Mouse (Mus musculus): ENCODE results near the gene 2810459M11Rik. TPM values are rescaled to one million over a fixed set of nuclear protein-coding genes. Genes with fewer than 3 reads are reported as not detected.
A peak's percentile ranks its signal among the peaks of the same experiment; 100 is the strongest.
"Not testable (repeated sequence)": the region's sequence is repeated elsewhere in the genome, so short reads cannot be mapped to it uniquely, and the experiment has no call there.

The 2810459M11Rik gene
- total RNA-seq (2021) (under 1 TPM; 0.12 to 0.21 TPM), polyA plus RNA-seq (2012; rRNA removed) (0.07 and 0.25 TPM in 2 replicates)
- long read RNA-seq = 0 reads

DNA sequence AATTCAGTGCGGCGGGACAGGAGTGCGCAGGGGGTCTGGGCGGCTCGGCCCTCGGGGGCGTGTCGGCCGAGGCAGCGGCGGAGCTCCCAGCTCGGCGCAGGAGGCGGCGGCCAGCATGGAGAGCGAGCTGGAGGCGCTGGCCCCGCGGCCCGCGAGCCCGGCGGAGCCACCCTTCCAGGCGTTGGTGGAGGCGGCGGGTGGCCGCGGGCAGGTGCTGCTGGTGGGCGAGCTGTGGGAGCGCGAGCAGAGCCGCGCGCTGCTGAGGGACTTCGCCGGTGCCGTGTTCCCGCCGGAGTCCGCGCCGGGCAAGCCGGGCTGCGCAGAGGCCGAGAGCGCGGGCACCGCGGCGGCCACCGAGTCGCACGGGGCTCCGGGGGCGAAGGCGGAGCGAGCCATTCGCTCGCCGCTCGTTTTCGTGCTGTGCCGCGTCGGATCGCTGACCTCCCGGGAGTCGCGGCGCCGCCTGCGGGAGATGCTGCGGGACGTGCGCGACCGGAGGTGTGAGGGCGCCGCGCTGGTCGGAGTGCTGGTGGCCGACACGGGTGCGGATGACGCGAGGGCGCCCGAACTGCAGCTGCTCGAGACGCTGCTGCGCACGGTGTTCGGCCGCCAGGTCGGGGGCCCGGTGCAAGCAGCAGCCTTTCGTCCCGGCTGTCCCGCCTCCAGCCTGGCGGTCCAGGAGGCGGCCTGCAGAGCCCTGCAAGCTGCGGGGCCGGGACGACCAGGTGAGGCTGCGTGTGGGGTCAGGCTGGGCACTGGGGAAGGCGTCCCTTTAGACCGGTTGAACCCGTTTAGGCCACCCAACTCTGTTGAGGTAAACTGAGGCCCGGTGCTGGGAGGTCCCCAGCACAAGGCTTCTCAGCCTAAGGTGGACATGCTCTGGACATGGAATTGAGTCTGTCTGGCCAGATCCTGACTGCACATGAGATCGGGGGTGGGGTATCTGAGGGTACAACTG, at the start of gene 2810459M11Rik:
2810459M11Rik (plus strand) TSS at position 16 of the 958 bp plus-strand sequence.
- DNase-seq = peak; percentile 68

DNA sequence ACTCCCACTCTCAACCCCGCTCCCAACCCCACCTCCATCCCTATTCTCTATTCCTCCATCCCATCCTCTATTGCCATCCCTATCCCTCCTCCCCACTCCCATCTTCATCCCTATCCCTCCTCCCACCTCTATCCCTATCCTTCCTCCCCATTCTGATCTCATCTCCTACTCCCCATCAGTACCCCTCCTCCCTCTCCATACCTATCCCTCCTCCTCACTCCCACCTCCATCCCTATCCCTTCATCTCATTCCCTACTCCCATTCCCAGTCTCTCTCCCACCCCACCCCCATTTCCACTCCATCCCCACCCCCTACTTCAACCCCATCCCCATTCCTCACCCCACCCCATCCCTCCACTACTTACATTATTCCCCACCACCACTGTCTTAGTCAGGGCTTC, 48.4 kb upstream of the 2810459M11Rik start:
- DNase-seq = no peak

GRCm38 (mm10) chr1:85998012-85998411, 47.7 kb upstream of the 2810459M11Rik start:
- DNase-seq = no peak

DNA sequence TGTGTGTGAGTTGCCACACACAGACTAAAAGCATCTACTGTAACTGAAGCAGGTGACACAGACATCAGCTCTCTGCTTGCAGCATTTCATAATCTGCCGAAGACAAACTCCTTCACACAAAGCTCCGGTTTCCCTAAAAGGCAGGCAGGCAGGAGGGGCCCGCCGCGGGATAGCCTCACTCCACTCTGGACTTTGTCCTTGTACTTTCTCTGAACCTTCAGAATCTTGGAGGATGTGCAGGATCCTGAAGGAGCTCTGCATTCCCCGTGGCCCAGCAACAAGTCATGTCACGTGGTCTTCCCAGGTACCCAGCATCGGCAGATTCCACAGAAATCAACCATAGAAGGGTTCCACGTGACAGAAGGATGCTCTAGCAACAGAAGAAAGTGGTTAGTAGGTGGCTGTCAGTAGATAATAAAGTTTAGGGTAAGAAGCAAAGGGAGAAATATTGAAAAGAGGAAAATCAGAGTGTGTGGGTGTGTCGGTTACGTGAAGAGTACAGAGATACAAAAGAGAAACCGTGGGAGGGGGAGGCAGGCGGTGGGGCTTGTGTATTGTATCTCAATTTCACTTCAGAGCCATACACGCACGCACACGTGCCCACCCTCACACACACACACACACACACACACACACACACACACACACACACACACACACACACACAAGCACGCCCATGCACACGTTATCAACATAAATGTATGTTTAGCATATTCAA, 45.7 kb upstream of the 2810459M11Rik start:
- no peak for DNase-seq

GRCm38 (mm10) chr1:86005540-86005939, 40.1 kb upstream of the 2810459M11Rik start:
- no peak for DNase-seq

DNA sequence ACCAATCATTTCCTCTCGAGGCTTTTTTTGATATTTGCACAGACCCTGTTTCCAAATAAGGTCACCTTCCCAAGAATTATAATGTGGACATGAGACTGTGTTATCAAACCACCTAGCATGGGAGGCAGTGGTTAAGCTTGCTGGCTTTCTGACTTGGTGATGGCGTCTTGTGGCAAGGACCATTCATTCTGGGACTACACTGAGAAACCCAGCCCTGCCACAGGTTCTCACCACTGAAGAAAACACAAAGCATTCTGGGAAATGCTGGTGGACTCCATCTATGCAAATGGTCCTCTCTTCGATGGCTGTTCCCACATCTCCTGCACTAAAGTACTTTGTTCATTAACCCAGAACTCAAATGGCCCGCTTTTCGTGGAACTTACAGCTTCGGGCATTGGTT, 39.6 kb upstream of the 2810459M11Rik start:
- DNase-seq = no peak

DNA sequence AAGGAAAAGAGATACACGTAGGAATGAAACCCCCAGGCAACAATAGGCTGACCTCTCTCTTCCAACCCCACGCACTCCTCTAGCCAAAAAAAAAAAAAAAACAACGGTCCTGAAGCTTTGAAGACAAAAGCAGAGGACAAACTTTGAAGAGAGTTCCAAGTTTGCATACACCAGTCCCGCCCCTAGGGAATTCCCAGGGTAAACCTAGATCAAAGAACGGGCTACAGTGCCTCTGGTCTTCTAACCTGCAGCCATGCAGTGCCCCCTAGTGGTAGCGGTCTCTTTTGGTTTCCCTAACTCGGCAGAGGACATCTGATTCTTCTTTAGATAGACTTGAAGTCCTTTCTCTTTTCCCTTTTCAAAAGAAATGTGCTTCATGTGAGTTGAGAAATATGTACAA, 37.9 kb upstream of the 2810459M11Rik start:
- peak; percentile 89 for DNase-seq

- not testable (repeated sequence) for DNase-seq
Measured at GRCm38 (mm10) chr1:86015758-86016157, 29.9 kb upstream of the 2810459M11Rik start.

DNA sequence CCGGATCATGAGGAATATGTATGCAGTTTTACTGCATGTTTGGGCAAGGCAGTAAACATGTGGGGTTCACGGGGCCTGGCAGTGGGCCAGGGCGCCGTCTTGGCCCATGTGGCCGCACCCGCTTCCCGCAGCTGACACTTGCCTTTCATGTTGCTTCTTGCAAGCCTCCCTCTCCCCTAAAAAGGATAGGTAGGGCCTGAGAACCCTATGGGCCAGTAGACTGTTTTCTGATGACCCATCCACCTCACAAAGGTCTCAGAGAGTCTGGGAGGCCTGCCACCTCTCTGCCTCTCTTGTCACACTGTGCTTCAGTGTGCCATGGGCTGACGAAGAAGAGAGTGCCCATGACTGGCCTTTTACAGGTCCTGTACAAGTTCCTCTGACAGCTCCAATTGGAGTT, 29.1 kb upstream of the 2810459M11Rik start, which contains the start of gene Spata3:
Spata3 (plus strand) TSS at position 301 of the 400 bp plus-strand sequence.
- no peak for DNase-seq

GRCm38 (mm10) chr1:86018235-86019055, 27.2 kb upstream of the 2810459M11Rik start:
- peak; percentile 65 for DNase-seq

GRCm38 (mm10) chr1:86021365-86021989, 24.2 kb upstream of the 2810459M11Rik start:
- no peak for DNase-seq

- DNase-seq = no peak
Measured at GRCm38 (mm10) chr1:86032273-86032987, 13.2 kb upstream of the 2810459M11Rik start.

GRCm38 (mm10) chr1:86038191-86038951, 7.3 kb upstream of the 2810459M11Rik start:
- peak; percentile 76 for DNase-seq

- DNase-seq = no peak
Measured at GRCm38 (mm10) chr1:86040131-86040530, 5.5 kb upstream of the 2810459M11Rik start.

DNA sequence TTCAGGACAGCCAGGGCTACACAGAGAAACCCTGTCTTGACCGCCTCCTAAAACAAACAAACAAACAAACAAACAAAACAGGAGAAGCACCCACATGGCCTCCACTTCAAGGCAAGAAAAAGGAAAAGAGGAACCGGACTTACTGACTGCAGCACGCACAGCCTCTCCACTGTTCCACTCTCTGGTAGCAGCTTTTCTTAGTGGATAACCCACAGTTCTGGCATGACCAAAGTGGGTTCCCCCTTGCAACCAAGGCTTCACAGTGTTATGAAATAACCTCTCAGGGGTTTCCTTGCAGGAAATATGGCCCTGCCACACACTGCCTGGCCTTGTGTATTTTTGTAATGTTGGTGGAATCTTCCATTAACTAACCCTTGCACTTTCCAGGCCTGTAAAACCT, 4.8 kb upstream of the 2810459M11Rik start:
- no peak for DNase-seq

GRCm38 (mm10) chr1:86045056-86045455, 607 bp upstream of the 2810459M11Rik start:
- no peak for DNase-seq

DNA sequence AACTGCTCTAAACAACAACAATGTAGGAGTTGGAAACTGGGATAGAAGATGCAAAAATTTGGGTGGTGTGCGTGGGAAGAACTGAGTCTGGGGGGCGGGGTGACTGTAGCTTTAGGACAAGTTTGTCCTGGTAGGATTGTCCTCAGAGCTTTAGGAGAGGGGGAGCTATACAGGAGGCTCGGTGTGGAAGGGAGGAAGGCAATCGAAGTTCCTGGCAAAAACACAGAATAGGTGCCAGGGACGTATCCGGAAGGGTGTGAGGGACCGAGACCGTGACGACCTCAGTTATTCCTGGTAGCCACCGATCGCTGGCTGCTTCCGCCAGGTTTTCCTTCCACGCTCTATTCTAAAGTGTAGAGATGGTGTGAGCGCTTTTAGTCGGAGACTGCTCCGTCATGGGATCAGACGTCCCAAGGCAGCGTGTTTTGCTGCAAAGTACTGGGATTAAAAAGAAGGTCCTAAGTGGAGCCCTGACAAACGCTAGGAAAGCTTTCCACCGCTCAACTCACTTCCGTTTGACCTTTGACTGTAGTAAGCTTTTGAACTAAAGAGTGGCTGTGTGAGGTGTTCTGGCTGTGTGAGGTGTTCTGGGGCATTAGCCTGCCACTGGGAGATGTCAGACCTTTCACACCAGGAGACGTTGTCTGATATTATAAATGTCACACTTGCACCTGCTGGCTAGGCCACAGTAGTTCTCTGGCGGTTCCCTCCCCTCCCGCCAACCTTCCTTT, 1.3 kb downstream of the 2810459M11Rik start:
- DNase-seq = no peak

GRCm38 (mm10) chr1:86048231-86048630, 2.6 kb downstream of the 2810459M11Rik start:
- no peak for DNase-seq

GRCm38 (mm10) chr1:86048744-86049143, 3.1 kb downstream of the 2810459M11Rik start:
- DNase-seq = no peak

Measured in adrenal gland, adult 2 months (tissue).